Mouse (Mus musculus): ENCODE data around the gene Tac4. TPM values are rescaled to one million over a fixed set of nuclear protein-coding genes. Genes with fewer than 3 reads are reported as not detected.

Gene Tac4
- total and polyA plus RNA-seq, 3 experiments: 0.07 to 0.39 TPM; not detected in 1

DNA sequence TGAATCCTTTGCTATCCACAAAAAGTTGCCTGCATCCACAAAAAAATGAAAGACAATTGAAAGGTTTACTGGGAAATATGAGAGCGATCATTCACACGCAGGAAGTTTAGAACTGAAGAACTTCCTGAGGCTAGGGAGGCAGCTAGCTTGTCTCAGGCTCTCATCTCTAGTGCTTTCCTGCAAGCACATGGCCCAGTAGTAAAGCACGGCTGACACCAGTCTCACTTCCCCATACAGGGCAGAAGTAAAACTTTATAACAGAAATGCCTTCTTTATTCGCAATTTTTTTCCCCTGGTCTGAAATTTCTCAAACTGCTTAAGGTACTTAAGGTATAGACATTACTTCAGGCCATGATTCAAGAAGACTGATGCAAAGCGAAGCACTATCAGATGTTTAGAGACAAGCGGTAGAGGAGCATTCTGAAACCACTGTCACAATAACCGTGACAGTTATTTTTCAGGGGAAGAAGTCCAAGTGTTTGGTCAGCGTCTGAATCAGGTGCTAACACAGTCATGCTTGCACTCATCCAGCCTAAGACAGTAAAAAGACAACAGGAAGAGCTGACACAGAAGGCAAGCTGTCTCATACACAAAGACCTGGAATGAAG, 31.8 kb downstream of the Tac4 start:
- DNase-seq (ENCODE audit: low read depth, low spot score): peak; percentile 67
- Histone ChIP-seq H3K27me3 (ENCODE audit: control insufficient read depth in 1 of 2, insufficient read depth in 2 of 2, low read length in 2 of 2) (no peaks in the 10 kb centered on the region), H3K9me3 (replicated peaks; ENCODE audit: insufficient read depth, low read length) (no peaks in the 10 kb centered on the region), H3K9ac (ENCODE audit: control insufficient read depth, low read depth, low read length, poor library complexity, severe bottlenecking) (no peak overlapping the region), H3K4me3 (ENCODE audit: control insufficient read depth in 1 of 2, insufficient read depth in 1 of 2, low read depth in 2 of 2, low read length in 2 of 2) (no peak overlapping the region), H3K36me3 (ENCODE audit: control insufficient read depth in 1 of 2, insufficient read depth in 2 of 2, low read length in 2 of 2) (peaks cover 11 to 62% of the 10 kb centered on the region in 2 experiments), H3K4me1 (ENCODE audit: control insufficient read depth in 1 of 2, insufficient read depth in 2 of 2, low read length in 2 of 2) (peaks cover 0 to 2% of the 10 kb centered on the region in 2 experiments; a peak in 2 of 4 replicates), H3K27ac (ENCODE audit: control insufficient read depth, low read depth, low read length) (peak overlapping the region; percentile 7; the same call in 1 of the 2 replicates), H3K79me2 (ENCODE audit: control insufficient read depth, insufficient read depth, low read length, poor library complexity) (no peaks in the 10 kb centered on the region)
- peak; percentile 87 for TF ChIP-seq MXI1 (IDR thresholded peaks at IDR 0.05; ENCODE audit: low read depth, low read length)
- TF ChIP-seq UBTF (IDR thresholded peaks at IDR 0.05; ENCODE audit: borderline replicate concordance, insufficient read depth, low read depth, low read length): no peak
- TF ChIP-seq SIN3A (IDR thresholded peaks at IDR 0.05; ENCODE audit: low read length): peak; percentile 54; the same call in 1 of the 2 replicates
- TF ChIP-seq SMC3 (IDR thresholded peaks at IDR 0.05; ENCODE audit: low read depth, low read length): no peak
- no peak for TF ChIP-seq MYB (IDR thresholded peaks at IDR 0.05; ENCODE audit: low read depth, low read length)
- no peak for TF ChIP-seq BHLHE40 (IDR thresholded peaks at IDR 0.05; ENCODE audit: borderline replicate concordance, low read depth, low read length)
- TF ChIP-seq POLR2A (IDR thresholded peaks at IDR 0.05; ENCODE audit: control insufficient read depth in 1 of 2, insufficient read depth in 1 of 2, low read depth in 1 of 2, low read length in 2 of 2, poor library complexity in 1 of 2): no peak
- no peak for TF ChIP-seq KAT2A (conservative IDR thresholded peaks at IDR 0.05; ENCODE audit: low read depth, low read length)
- TF ChIP-seq MYC (IDR thresholded peaks at IDR 0.05; ENCODE audit: low read depth, low read length): peak; percentile 92
- TF ChIP-seq MAX (IDR thresholded peaks at IDR 0.05; ENCODE audit: low read length): peak; percentile 83
- no peak for TF ChIP-seq USF2 (IDR thresholded peaks at IDR 0.05; ENCODE audit: borderline replicate concordance in 1 of 2, insufficient read depth in 1 of 2, low read depth in 1 of 2, low read length in 2 of 2)
- TF ChIP-seq RCOR1 (IDR thresholded peaks at IDR 0.05; ENCODE audit: low read depth, low read length): no peak

- no peak overlapping the region for H3K4me3 ChIP-seq (ENCODE audit: control insufficient read depth in 1 of 2, insufficient read depth in 1 of 2, low read depth in 2 of 2, low read length in 2 of 2)
- H3K36me3 ChIP-seq (ENCODE audit: control insufficient read depth in 1 of 2, insufficient read depth in 2 of 2, low read length in 2 of 2): peaks cover 11 to 55% of the 10 kb centered on the region in 2 experiments
- H3K9me3 ChIP-seq (replicated peaks; ENCODE audit: insufficient read depth, low read length): no peaks in the 10 kb centered on the region
- DNase-seq (ENCODE audit: low read depth, low spot score): no peak
- no peak for TF ChIP-seq E2F4 (IDR thresholded peaks at IDR 0.05; ENCODE audit: borderline replicate concordance, low read depth, low read length)
- TF ChIP-seq CHD2 (IDR thresholded peaks at IDR 0.05; ENCODE audit: low read length): no peak
- TF ChIP-seq RAD21 (IDR thresholded peaks at IDR 0.05; ENCODE audit: low read depth, low read length): no peak
- TF ChIP-seq POLR2AphosphoS5 (IDR thresholded peaks at IDR 0.05; ENCODE audit: borderline replicate concordance, low read depth, low read length): no peak
- TF ChIP-seq CHD1 (IDR thresholded peaks at IDR 0.05; ENCODE audit: low read depth, low read length): no peak
- no peak for TF ChIP-seq BHLHE40 (IDR thresholded peaks at IDR 0.05; ENCODE audit: borderline replicate concordance, low read depth, low read length)
- no peak for TF ChIP-seq EP300 (IDR thresholded peaks at IDR 0.05; ENCODE audit: low read depth in 1 of 2, low read length in 2 of 2)
- TF ChIP-seq ZKSCAN1 (IDR thresholded peaks at IDR 0.05; ENCODE audit: low read depth, low read length): no peak
- peaks cover 0 to 2% of the 10 kb centered on the region in 2 experiments; a peak in 2 of 4 replicates for H3K4me1 ChIP-seq (ENCODE audit: control insufficient read depth in 1 of 2, insufficient read depth in 2 of 2, low read length in 2 of 2)
- no peaks in the 10 kb centered on the region for H3K27me3 ChIP-seq (ENCODE audit: control insufficient read depth in 1 of 2, insufficient read depth in 2 of 2, low read length in 2 of 2)
- no peak overlapping the region for H3K9ac ChIP-seq (ENCODE audit: control insufficient read depth, low read depth, low read length, poor library complexity, severe bottlenecking)
- H3K27ac ChIP-seq (ENCODE audit: control insufficient read depth, low read depth, low read length): no peak overlapping the region
- H3K79me2 ChIP-seq (ENCODE audit: control insufficient read depth, insufficient read depth, low read length, poor library complexity): no peaks in the 10 kb centered on the region
Observed at GRCm38 (mm10) chr11:95295736-95296135, 34.4 kb downstream of the Tac4 start.

All from MEL (cell line).